Mouse (Mus musculus): Measurements from ENCODE around the gene Gm20772.
"Not testable (repeated sequence)": the region's sequence is repeated elsewhere in the genome, so short reads cannot be mapped to it uniquely, and the experiment has no call there.

DNA sequence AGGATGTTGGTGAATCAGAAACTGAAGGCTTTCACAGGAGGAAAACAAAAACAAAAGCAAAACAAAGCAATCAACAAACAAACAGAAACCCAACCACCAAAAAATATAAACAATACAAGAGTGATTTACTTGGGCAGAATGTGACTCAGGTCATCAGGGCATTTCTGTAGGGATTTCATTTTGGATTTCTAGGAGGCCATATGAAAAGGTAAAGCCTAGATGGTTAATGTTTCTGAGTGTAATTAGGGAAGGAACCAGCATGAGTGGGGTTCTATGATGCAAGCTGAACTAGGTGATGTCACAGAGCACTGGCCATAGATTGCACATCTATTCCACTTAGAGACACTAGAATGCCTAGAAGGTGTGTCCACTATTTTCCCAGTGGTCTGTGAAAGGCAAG is at the start of gene Gm20772, which contains the start of gene Gm20831:
- TF ChIP-seq CTCF (IDR thresholded peaks at IDR 0.05; ENCODE audit: low read depth, low read length); POLR2AphosphoS5 (IDR thresholded peaks at IDR 0.05; ENCODE audit: insufficient replicate concordance, low read depth, low read length); GATA2 (IDR thresholded peaks at IDR 0.05; ENCODE audit: borderline replicate concordance, low read depth, low read length); GATA1 (IDR thresholded peaks at IDR 0.05; ENCODE audit: borderline replicate concordance, low read length); TAL1 (conservative IDR thresholded peaks at IDR 0.05; ENCODE audit: low read depth, low read length): not testable (repeated sequence)

Data from G1E (cell line).